Mouse (Mus musculus): Measurements from ENCODE around the gene Efna1.

- TF ChIP-seq POLR2A (IDR thresholded peaks at IDR 0.05; ENCODE audit: borderline replicate concordance, extremely low read depth, low read depth, low read length) = no peak
- TF ChIP-seq CTCF (IDR thresholded peaks at IDR 0.05; ENCODE audit: insufficient read depth, low read length) = no peak
Observed at GRCm38 (mm10) chr3:89305551-89306325, 24.8 kb upstream of the Efna1 start.
